Mouse (Mus musculus) forebrain, embryonic 16.5 days (tissue): ENCODE results near the gene Lrwd1. TPM values are rescaled to one million over a fixed set of nuclear protein-coding genes. Genes with fewer than 3 reads are reported as not detected.
"Not testable (repeated sequence)": the region's sequence is repeated elsewhere in the genome, so short reads cannot be mapped to it uniquely, and the experiment has no call there.

ENCODE experiments used
- ATAC-seq: fragments of 200-750 bp; cut with Nextera tagmentation; 2 replicates; pipeline ENCODE4 v1.8.0; 2017; ENCODE audit warnings: mild to moderate bottlenecking, moderate library complexity
- H3K27ac ChIP-seq: fragments of 300-500 bp; sonication (generic); 2 replicates; pipeline ENCODE4 v1.5.1; 2014; ENCODE audit warnings: low read length, control low read depth
- H3K27me3 ChIP-seq: fragments of 300-500 bp; sonication (generic); replicated peaks from 2 replicates; pipeline ENCODE4 v1.6.1; 2014; ENCODE audit warnings: low read length; ENCODE audit not compliant: control insufficient read depth, insufficient read depth
- H3K36me3 ChIP-seq: fragments of 300-500 bp; sonication (generic); 2 replicates; pipeline ENCODE4 v1.6.1; 2014; ENCODE audit not compliant: control insufficient read depth, insufficient read depth
- H3K4me1 ChIP-seq: fragments of 300-500 bp; sonication (generic); replicated peaks from 2 replicates; pipeline ENCODE4 v1.6.1; 2014; ENCODE audit warnings: low read length; ENCODE audit not compliant: control insufficient read depth, insufficient read depth
- H3K4me2 ChIP-seq: fragments of 300-500 bp; sonication (generic); 2 replicates; pipeline ENCODE4 v1.6.1; 2014; ENCODE audit warnings: mild to moderate bottlenecking, low read length, control low read depth
- H3K4me3 ChIP-seq: fragments of 300-500 bp; sonication (generic); replicated peaks from 2 replicates; pipeline ENCODE4 v1.5.1; 2014; ENCODE audit warnings: mild to moderate bottlenecking, low read length, control low read depth
- H3K9ac ChIP-seq: fragments of 300-500 bp; sonication (generic); replicated peaks from 2 replicates; pipeline ENCODE4 v1.6.1; 2014; ENCODE audit warnings: low read depth, low read length, control low read depth
- H3K9me3 ChIP-seq: fragments of 300-500 bp; sonication (generic); 2 replicates; pipeline ENCODE4 v1.6.1; 2016; ENCODE audit warnings: low read length; ENCODE audit not compliant: control insufficient read depth
- WGBS: fragments of 180-500 bp; shearing (Covaris S2); extraction: QIAGEN DNeasy Blood & Tissue Kit; methylation state at CpG from one replicate; pipeline ENCODE4 v1.1.7; 2014; 5-methylcytosine and 5-hydroxymethylcytosine counted together
- polyA plus RNA-seq: library from polyadenylated mRNA; unstranded; fragments of >200 nt; fragmentation: Nextera tagmentation; extraction: Ambion mirVana; gene quantifications from 2 replicates; pipeline ENCODE4 v1.2.1, GENCODE M21; 2015

Gene Lrwd1
- polyA plus RNA-seq, 1 experiment from 2014 or later: 32.7 TPM

DNA sequence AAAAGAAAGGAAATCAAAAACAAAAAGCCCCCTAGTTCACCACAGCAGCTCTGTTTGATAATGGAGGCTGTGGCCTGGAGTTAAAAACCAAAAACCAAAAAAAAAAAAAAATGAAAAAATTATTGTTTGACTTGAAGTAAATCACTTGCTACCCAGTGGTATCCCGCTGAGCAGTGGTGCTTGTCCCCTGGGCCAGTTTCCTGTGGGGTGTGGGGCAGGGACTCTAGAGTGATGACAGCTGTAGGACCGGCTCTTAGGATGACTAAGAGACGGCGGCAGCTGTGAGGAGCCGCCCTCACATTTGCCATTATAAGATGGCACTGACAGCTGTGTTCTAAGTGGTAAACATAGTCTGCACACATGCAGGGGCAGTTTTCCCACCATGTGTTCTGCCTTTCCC, 19.5 kb upstream of the Lrwd1 start:
- no peak for ATAC-seq
- H3K9ac ChIP-seq: no peak overlapping the region
- H3K4me3 ChIP-seq: no peak overlapping the region
- H3K36me3 ChIP-seq: no peaks in the 10 kb centered on the region
- no peaks in the 10 kb centered on the region for H3K4me1 ChIP-seq
- no peaks in the 10 kb centered on the region for H3K9me3 ChIP-seq
- H3K4me2 ChIP-seq: no peak overlapping the region
- WGBS: 85% methylated on average over 5 of the region's 5 CpGs
- H3K27me3 ChIP-seq: no peaks in the 10 kb centered on the region
- no peak overlapping the region for H3K27ac ChIP-seq

DNA sequence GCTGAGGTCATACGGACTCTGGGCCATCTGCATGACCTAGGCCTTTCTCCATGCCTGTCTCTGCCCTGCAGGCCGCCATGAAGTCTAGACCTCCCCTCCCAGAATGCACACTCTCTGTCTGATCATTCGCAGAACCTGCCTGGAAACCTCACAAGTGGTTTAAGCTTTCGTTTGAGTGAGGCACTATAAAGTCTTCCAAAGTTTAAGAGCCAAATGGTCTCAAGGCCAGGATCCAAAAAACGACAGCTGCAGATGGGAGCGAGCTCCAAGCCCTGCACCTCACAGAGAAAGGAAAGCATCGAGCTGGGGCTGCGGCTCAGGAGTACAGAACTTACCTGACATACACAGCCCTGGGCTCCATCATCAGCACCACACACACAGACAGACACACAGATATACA, 16.5 kb upstream of the Lrwd1 start:
- H3K4me2 ChIP-seq: no peak overlapping the region
- H3K4me3 ChIP-seq: no peak overlapping the region
- no peaks in the 10 kb centered on the region for H3K9me3 ChIP-seq
- H3K27ac ChIP-seq: no peak overlapping the region
- WGBS: 75% methylated on average over 8 of the region's 8 CpGs
- no peaks in the 10 kb centered on the region for H3K4me1 ChIP-seq
- H3K9ac ChIP-seq: no peak overlapping the region
- no peaks in the 10 kb centered on the region for H3K36me3 ChIP-seq
- ATAC-seq: no peak
- no peaks in the 10 kb centered on the region for H3K27me3 ChIP-seq

DNA sequence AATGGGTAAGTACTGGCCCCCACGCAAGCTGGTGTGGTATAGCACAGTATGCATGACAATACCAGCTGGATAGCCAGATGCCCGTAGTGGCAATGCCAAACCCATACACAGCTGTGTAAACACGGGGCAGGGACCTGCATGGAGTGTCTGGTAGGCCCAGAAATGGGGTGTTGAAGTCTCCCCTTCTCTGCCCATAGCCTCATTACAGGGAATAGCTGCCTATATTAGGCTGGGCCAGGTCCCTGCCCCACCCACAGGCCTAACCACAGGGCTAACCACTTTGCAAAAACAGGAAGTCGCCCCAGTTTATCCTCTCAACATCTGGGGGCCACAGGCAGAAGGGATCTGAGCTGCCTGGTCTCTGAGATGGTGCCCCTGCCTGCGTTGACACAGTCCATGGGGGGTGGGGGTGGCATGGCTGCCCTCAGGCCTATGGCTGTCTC, 13.3 kb upstream of the Lrwd1 start:
- H3K4me2 ChIP-seq, H3K27ac ChIP-seq, H3K36me3 ChIP-seq, H3K9me3 ChIP-seq, H3K27me3 ChIP-seq, H3K9ac ChIP-seq, ATAC-seq, H3K4me3 ChIP-seq, H3K4me1 ChIP-seq: not testable (repeated sequence)
- WGBS: 73% methylated on average over 4 of the region's 5 CpGs

DNA sequence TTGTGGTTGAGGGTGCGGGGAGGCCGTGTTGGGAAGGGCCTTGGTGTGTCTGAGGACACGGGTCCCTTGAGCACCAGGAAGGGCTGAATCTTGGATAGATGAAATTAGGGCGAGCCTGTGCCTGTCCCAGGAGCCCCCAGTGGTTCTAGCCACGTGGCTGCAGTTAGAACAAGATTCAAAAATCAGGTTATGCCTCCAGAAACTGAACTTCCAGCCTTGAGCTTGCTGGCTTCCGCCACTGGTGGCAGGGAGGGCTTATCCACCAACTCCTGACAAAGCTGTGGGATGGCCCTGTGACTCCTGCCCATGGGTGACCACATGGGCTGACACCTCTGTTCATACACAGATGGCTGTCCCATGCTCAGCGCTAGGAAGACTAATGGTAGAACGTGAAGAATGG, 11.8 kb upstream of the Lrwd1 start:
- WGBS: 75% methylated on average over 8 of the region's 8 CpGs
- Histone ChIP-seq H3K27ac (no peak overlapping the region), H3K27me3 (no peaks in the 10 kb centered on the region), H3K4me2 (no peak overlapping the region), H3K36me3 (no peaks in the 10 kb centered on the region), H3K4me1 (no peaks in the 10 kb centered on the region), H3K9me3 (no peaks in the 10 kb centered on the region), H3K4me3 (no peak overlapping the region), H3K9ac (no peak overlapping the region)
- no peak for ATAC-seq

DNA sequence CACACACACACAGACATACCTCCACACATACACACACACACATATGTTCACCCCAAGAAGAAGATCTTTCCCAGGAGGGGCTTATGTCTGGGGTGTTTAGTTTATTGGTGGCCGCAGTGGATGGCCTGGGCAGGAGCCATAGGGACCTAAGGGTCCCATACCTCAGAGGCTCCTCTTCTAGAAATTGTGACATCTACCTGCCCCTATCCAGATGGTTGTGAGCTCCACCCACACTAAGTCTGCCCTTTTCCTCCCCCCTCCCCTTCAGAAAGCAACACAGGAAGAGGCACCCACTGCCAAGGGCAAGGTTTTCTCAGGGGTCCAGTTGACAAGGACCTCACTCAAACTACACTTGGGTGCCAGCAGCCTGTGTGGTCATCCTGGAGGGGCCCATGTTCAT, 11.1 kb upstream of the Lrwd1 start:
- Histone ChIP-seq H3K4me2 (no peak overlapping the region), H3K4me1 (no peaks in the 10 kb centered on the region), H3K27ac (no peak overlapping the region), H3K9me3 (no peaks in the 10 kb centered on the region), H3K4me3 (no peak overlapping the region), H3K9ac (no peak overlapping the region), H3K36me3 (no peaks in the 10 kb centered on the region), H3K27me3 (no peaks in the 10 kb centered on the region)
- WGBS: 85% methylated on average over 1 of the region's 1 CpGs
- no peak for ATAC-seq

DNA sequence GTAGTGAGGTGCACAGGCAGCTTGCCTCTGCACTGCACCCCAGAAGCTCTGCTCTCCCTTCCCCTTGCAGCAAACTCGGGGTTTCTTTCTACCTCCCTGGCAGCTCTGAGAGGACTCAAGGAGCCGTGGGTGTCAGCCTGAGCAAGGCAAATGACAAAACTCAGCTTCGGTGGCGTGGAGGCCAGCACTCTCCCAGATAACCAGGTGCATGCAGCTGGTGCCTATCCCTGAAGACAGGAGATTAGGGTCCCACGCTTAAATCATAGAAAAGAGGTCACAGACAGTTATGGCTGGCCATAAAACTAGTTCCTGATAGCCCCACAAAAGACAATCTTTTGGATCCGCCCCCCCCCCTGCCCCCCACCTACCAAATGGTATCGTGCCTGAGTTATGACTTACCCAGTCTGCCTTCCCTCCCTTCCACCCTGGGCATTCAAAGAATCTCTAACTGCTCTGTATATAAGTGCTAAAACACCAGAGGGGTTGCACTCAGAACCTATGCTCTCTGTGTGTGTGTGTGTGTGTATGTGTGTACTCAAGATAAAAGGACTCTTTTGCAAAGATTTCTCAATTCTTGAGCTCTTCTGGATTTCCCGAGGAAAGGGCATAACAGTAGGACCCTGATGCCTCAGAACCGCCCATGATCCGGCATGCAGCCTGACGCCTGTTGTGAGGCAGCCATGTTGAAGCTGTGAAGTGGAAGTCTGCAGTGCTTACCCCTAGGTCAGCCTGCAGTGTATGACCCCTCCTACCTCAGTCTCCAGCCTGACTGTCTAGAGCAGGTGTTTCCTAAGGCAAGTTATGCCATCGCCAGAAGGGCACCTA, 8.9 kb upstream of the Lrwd1 start:
- no peaks in the 10 kb centered on the region for H3K9me3 ChIP-seq
- H3K4me3 ChIP-seq: no peak overlapping the region
- H3K27ac ChIP-seq: no peak overlapping the region
- no peak overlapping the region for H3K9ac ChIP-seq
- H3K27me3 ChIP-seq: no peaks in the 10 kb centered on the region
- H3K4me1 ChIP-seq: no peaks in the 10 kb centered on the region
- 77% methylated on average over 12 of the region's 12 CpGs for WGBS
- no peak overlapping the region for H3K4me2 ChIP-seq
- no peak for ATAC-seq
- H3K36me3 ChIP-seq: peaks cover 12% of the 10 kb centered on the region

DNA sequence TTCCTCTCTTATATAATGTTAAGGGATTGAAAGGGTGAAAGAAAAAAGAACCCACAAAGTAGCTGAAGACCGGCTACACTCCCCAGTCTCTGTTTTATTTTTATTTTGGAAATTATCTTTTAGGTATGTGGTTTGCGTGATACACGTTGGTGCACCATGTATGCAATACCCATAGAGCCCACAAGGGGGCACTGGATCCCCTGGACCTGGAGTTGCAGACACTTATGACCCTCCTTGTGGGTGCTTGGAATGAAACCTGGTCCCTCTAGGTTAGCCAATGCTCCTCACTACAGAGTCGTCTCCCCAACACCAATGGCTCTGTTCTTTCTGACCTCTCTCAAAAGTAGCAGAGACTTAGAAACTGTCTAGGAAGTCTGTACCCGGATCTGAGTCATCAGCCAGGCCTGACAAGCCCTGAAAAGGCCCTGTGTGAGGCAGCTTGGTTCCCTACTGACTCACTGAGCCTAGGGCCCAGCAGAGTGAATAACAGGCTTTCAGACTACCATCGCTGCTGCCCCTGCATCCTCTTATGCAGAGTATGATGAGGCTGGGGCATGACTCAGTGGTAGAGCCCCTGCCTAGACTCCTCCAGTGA, 7.4 kb upstream of the Lrwd1 start:
- no peak for ATAC-seq
- H3K27ac ChIP-seq: no peak overlapping the region
- H3K27me3 ChIP-seq: no peaks in the 10 kb centered on the region
- H3K36me3 ChIP-seq: peaks cover 12% of the 10 kb centered on the region
- no peaks in the 10 kb centered on the region for H3K4me1 ChIP-seq
- no peaks in the 10 kb centered on the region for H3K9me3 ChIP-seq
- 90% methylated on average over 6 of the region's 6 CpGs for WGBS
- no peak overlapping the region for H3K9ac ChIP-seq
- H3K4me3 ChIP-seq: no peak overlapping the region
- no peak overlapping the region for H3K4me2 ChIP-seq

DNA sequence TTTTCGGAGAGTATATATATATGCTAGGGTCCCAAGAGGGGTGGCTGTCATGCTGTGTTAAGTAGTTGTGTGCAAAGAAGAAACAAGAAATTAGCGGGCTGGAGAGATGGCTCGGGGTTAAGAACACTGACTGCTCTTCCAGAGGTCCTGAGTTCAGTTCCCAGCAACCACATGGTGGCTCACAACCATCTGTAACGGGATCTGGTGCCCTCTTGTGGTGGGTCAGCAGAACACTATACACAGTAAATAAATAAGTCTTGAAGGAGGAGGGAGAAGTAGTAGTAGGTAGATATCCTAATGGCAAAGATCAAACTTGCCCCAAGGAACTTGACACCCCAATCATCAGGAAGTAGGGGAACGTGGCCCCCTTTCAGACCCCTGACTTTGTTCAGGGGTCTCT, 6.9 kb upstream of the Lrwd1 start:
- Histone ChIP-seq H3K4me3 (no peak overlapping the region), H3K27ac (no peak overlapping the region), H3K9ac (no peak overlapping the region), H3K4me1 (no peaks in the 10 kb centered on the region), H3K27me3 (no peaks in the 10 kb centered on the region), H3K36me3 (peaks cover 12% of the 10 kb centered on the region), H3K4me2 (no peak overlapping the region), H3K9me3 (no peaks in the 10 kb centered on the region)
- 87% methylated on average over 5 of the region's 5 CpGs for WGBS
- ATAC-seq: no peak

DNA sequence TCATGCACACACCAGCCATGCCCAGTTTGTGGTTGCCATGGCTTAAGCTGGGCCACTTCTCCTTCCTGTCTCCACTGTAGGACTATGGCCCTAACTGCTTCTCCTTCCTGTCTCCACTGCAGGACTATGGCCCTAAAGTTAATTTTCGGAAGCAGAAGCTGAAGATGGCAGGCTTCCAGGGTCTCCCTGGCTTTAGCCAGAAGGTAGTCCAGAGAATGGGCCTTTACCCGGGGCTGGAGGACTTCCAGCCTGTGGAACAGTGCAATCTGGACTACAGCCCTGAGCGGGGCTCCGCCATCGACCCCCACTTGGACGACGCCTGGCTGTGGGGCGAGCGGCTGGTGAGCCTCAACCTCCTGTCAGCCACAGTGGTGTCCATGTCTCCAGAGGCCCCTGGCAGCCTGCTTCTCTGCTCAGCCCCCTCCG, 4.2 kb upstream of the Lrwd1 start:
- peaks cover 12% of the 10 kb centered on the region for H3K36me3 ChIP-seq
- no peaks in the 10 kb centered on the region for H3K27me3 ChIP-seq
- ATAC-seq: no peak
- no peaks in the 10 kb centered on the region for H3K9me3 ChIP-seq
- WGBS: 91% methylated on average over 10 of the region's 10 CpGs
- no peak overlapping the region for H3K9ac ChIP-seq
- H3K4me2 ChIP-seq: no peak overlapping the region
- H3K4me3 ChIP-seq: no peak overlapping the region
- no peak overlapping the region for H3K27ac ChIP-seq
- peaks cover 13% of the 10 kb centered on the region for H3K4me1 ChIP-seq
